Mouse (Mus musculus) heart, adult 9 months (tissue): ENCODE measurements at regions not wholly inside any gene's neighbourhood (a gene's known extent, or its start where the extent isn't known, plus 50 kb on each side); places are given as distances from the start of the nearest gene placed in this dataset.
A peak's percentile ranks its signal among the peaks of the same experiment; 100 is the strongest.

ENCODE experiments used
- DNase-seq, 2 experiments: peaks; one replicate each; pipeline ENCODE4 v3.0.0; 2022; ENCODE audit warnings: low spot score in 2 of 2

GRCm38 (mm10) chr5:83533901-83534300, 178.9 kb upstream of the Tecrl start:
- DNase-seq = no peak

- DNase-seq = no peak
Measured at GRCm38 (mm10) chr5:83518661-83519060, 163.7 kb upstream of the Tecrl start.

- DNase-seq = no peak
Measured at GRCm38 (mm10) chr5:83484135-83484534, 129.1 kb upstream of the Tecrl start.

GRCm38 (mm10) chr5:83440259-83440658, 85.3 kb upstream of the Tecrl start:
- peak in 1 of 2 experiments; percentile 11 for DNase-seq

- DNase-seq = no peak
Measured at GRCm38 (mm10) chr5:83436510-83436909, 81.5 kb upstream of the Tecrl start.

GRCm38 (mm10) chr5:83421708-83422107, 66.7 kb upstream of the Tecrl start:
- no peak for DNase-seq

GRCm38 (mm10) chr5:83410221-83410620, 55.2 kb upstream of the Tecrl start:
- DNase-seq = no peak

GRCm38 (mm10) chr5:83405266-83405954, 50.4 kb upstream of the Tecrl start:
- no peak for DNase-seq
